Mouse (Mus musculus) MEL (cell line): ENCODE measurements around the gene Sumf1. TPM values are rescaled to one million over a fixed set of nuclear protein-coding genes. Genes with fewer than 3 reads are reported as not detected.

ENCODE experiments used
- DNase-seq: peaks from one replicate; pipeline ENCODE4 v3.0.0; 2011; ENCODE audit warnings: low read depth, low spot score
- H3K27ac ChIP-seq: 2 replicates; pipeline ENCODE4 v1.5.1; 2012; ENCODE audit warnings: low read depth, mild to moderate bottlenecking, control low read depth, low read length, moderate library complexity; ENCODE audit not compliant: control insufficient read depth
- H3K27me3 ChIP-seq, 2 experiments: fragments of 150-350 bp in 1 of 2; sonication (generic) in 1 of 2; 2 replicates each; pipeline ENCODE4 v1.6.1; 2012; ENCODE audit warnings: low read length in 2 of 2, mild to moderate bottlenecking in 2 of 2, improper control_type of control experiment in 1 of 2, moderate library complexity in 1 of 2; ENCODE audit not compliant: insufficient read depth in 2 of 2, control insufficient read depth in 1 of 2
- H3K36me3 ChIP-seq, 2 experiments: 2 replicates each; pipeline ENCODE4 v1.6.1; 2012 to 2014; ENCODE audit warnings: low read length in 2 of 2, improper control_type of control experiment in 1 of 2, inconsistent platforms in 1 of 2, mild to moderate bottlenecking in 1 of 2; ENCODE audit not compliant: insufficient read depth in 2 of 2, control insufficient read depth in 1 of 2
- H3K4me1 ChIP-seq, 2 experiments: fragments of 150-350 bp in 1 of 2; sonication (generic) in 1 of 2; 2 replicates each; pipeline ENCODE4 v1.6.1; 2012; ENCODE audit warnings: low read length in 2 of 2, improper control_type of control experiment in 1 of 2, mild to moderate bottlenecking in 1 of 2; ENCODE audit not compliant: insufficient read depth in 2 of 2, control insufficient read depth in 1 of 2
- H3K4me3 ChIP-seq, 2 experiments: fragments of 150-350 bp in 1 of 2; sonication (generic) in 1 of 2; 2 replicates each; pipeline ENCODE4 v1.5.1; 2012; ENCODE audit warnings: low read depth in 2 of 2, low read length in 2 of 2, mild to moderate bottlenecking in 2 of 2, moderate library complexity in 2 of 2, control low read depth in 1 of 2, improper control_type of control experiment in 1 of 2; ENCODE audit not compliant: control insufficient read depth in 1 of 2, insufficient read depth in 1 of 2
- H3K79me2 ChIP-seq: 2 replicates; pipeline ENCODE4 v1.6.1; 2012; ENCODE audit warnings: mild to moderate bottlenecking, low read length, moderate library complexity; ENCODE audit not compliant: control insufficient read depth, poor library complexity, insufficient read depth
- H3K9ac ChIP-seq: 2 replicates; pipeline ENCODE4 v1.6.1; 2012; ENCODE audit warnings: low read depth, mild to moderate bottlenecking, control low read depth, low read length, moderate library complexity; ENCODE audit not compliant: control insufficient read depth, poor library complexity, severe bottlenecking
- H3K9me3 ChIP-seq: fragments of 150-350 bp; sonication (generic); replicated peaks from 2 replicates; pipeline ENCODE4 v1.6.1; 2012; ENCODE audit warnings: mild to moderate bottlenecking, low read length, improper control_type of control experiment, moderate library complexity; ENCODE audit not compliant: insufficient read depth
- BHLHE40 ChIP-seq: IDR thresholded peaks from 2 replicates; pipeline ENCODE4 v1.6.1; 2012; ENCODE audit warnings: low read depth, mild to moderate bottlenecking, inconsistent platforms, low read length, improper control_type of control experiment, borderline replicate concordance
- CHD1 ChIP-seq: IDR thresholded peaks from 2 replicates; pipeline ENCODE4 v1.6.1; 2012; ENCODE audit warnings: low read depth, mild to moderate bottlenecking, inconsistent platforms, low read length, improper control_type of control experiment
- CHD2 ChIP-seq: IDR thresholded peaks from 2 replicates; pipeline ENCODE4 v1.6.1; 2011; ENCODE audit warnings: low read length, improper control_type of control experiment
- E2F4 ChIP-seq: IDR thresholded peaks from 2 replicates; pipeline ENCODE4 v1.6.1; 2011; ENCODE audit warnings: low read depth, low read length, improper control_type of control experiment, borderline replicate concordance
- ELF1 ChIP-seq: IDR thresholded peaks from 2 replicates; pipeline ENCODE4 v1.6.1; 2014; ENCODE audit warnings: low read depth, mild to moderate bottlenecking, inconsistent platforms, low read length, improper control_type of control experiment, moderate library complexity
- EP300 ChIP-seq, 2 experiments: IDR thresholded peaks; 2 replicates each; pipeline ENCODE4 v1.6.1; 2011; ENCODE audit warnings: improper control_type of control experiment in 2 of 2, low read length in 2 of 2, low read depth in 1 of 2, mild to moderate bottlenecking in 1 of 2
- ETS1 ChIP-seq: IDR thresholded peaks from 2 replicates; pipeline ENCODE4 v1.6.1; 2012; ENCODE audit warnings: low read depth, mild to moderate bottlenecking, inconsistent platforms, low read length, improper control_type of control experiment, moderate library complexity
- KAT2A ChIP-seq: conservative IDR thresholded peaks from 2 replicates; pipeline ENCODE4 v1.6.1; 2012; ENCODE audit warnings: low read depth, low read length, improper control_type of control experiment, inconsistent platforms
- MAFK ChIP-seq: IDR thresholded peaks from 2 replicates; pipeline ENCODE4 v1.6.1; 2011; ENCODE audit warnings: low read depth, mild to moderate bottlenecking, low read length, improper control_type of control experiment, borderline replicate concordance
- MAX ChIP-seq: IDR thresholded peaks from 2 replicates; pipeline ENCODE4 v1.6.1; 2011; ENCODE audit warnings: low read length, improper control_type of control experiment
- MAZ ChIP-seq: IDR thresholded peaks from 2 replicates; pipeline ENCODE4 v1.6.1; 2012; ENCODE audit warnings: low read depth, mild to moderate bottlenecking, inconsistent platforms, low read length, improper control_type of control experiment
- MEF2A ChIP-seq: IDR thresholded peaks from 2 replicates; pipeline ENCODE4 v1.6.1; 2014; ENCODE audit warnings: low read depth, mild to moderate bottlenecking, inconsistent platforms, low read length, improper control_type of control experiment; ENCODE audit not compliant: poor library complexity, insufficient replicate concordance, severe bottlenecking; ENCODE audit errors: extremely low read depth
- NELFE ChIP-seq: IDR thresholded peaks from 2 replicates; pipeline ENCODE4 v1.6.1; 2011; ENCODE audit warnings: low read depth, low read length, improper control_type of control experiment
- POLR2AphosphoS2 ChIP-seq: IDR thresholded peaks from 2 replicates; pipeline ENCODE4 v1.6.1; 2011; ENCODE audit warnings: low read length, improper control_type of control experiment
- POLR2AphosphoS5 ChIP-seq: IDR thresholded peaks from 2 replicates; pipeline ENCODE4 v1.6.1; 2012; ENCODE audit warnings: low read depth, borderline replicate concordance, mild to moderate bottlenecking, inconsistent platforms, low read length, moderate library complexity, mixed read lengths
- SMC3 ChIP-seq: IDR thresholded peaks from 2 replicates; pipeline ENCODE4 v1.6.1; 2011; ENCODE audit warnings: low read depth, low read length, improper control_type of control experiment
- UBTF ChIP-seq: IDR thresholded peaks from 2 replicates; pipeline ENCODE4 v1.6.1; 2012; ENCODE audit warnings: low read depth, mild to moderate bottlenecking, inconsistent platforms, low read length, improper control_type of control experiment, moderate library complexity, borderline replicate concordance; ENCODE audit not compliant: insufficient read depth
- ZKSCAN1 ChIP-seq: IDR thresholded peaks from 2 replicates; pipeline ENCODE4 v1.6.1; 2012; ENCODE audit warnings: low read depth, mild to moderate bottlenecking, inconsistent platforms, low read length, improper control_type of control experiment, moderate library complexity
- ZMIZ1 ChIP-seq: IDR thresholded peaks from 2 replicates; pipeline ENCODE4 v1.6.1; 2012; ENCODE audit warnings: low read depth, mild to moderate bottlenecking, inconsistent platforms, low read length, improper control_type of control experiment, moderate library complexity
- ZNF384 ChIP-seq: IDR thresholded peaks from 2 replicates; pipeline ENCODE4 v1.6.1; 2012; ENCODE audit warnings: low read depth, mild to moderate bottlenecking, inconsistent platforms, low read length, improper control_type of control experiment
- polyA plus RNA-seq, 2 experiments: library from polyadenylated mRNA; stranded (reverse) in 1 of 2; unstranded in 1 of 2; fragments of >175 nt in 1 of 2; fragments of >200 nt in 1 of 2; gene quantifications; 2 replicates each; pipeline versions ENCODE4 v1.2.1 to v1.2.4; 2012; ENCODE audit warnings: low replicate concordance in 2 of 2, low read depth in 1 of 2; ENCODE audit not compliant: insufficient read length in 2 of 2, insufficient read depth in 1 of 2, missing spikeins in 1 of 2
- total RNA-seq: library from RNA; depleted of rRNA; stranded (reverse); fragments of 300-350 nt; gene quantifications from 2 replicates; pipeline ENCODE4 v1.2.3, GENCODE M21; 2012

The Sumf1 gene
- total and polyA plus RNA-seq, 3 experiments: 9.4 to 11.2 TPM; not detected in 1

GRCm38 (mm10) chr6:108125474-108125873 lies 59.9 kb downstream of the Sumf1 start:
- Histone ChIP-seq H3K4me1 (no peaks in the 10 kb centered on the region), H3K79me2 (no peaks in the 10 kb centered on the region), H3K9ac (no peak overlapping the region), H3K36me3 (no peaks in the 10 kb centered on the region), H3K27ac (no peak overlapping the region), H3K4me3 (no peak overlapping the region), H3K27me3 (no peaks in the 10 kb centered on the region), H3K9me3 (no peaks in the 10 kb centered on the region)
- TF ChIP-seq NELFE (no peak), ZMIZ1 (no peak), E2F4 (no peak), POLR2AphosphoS2 (no peak)
- DNase-seq: no peak

- TF ChIP-seq CHD2: no peak
- TF ChIP-seq ZNF384: no peak
- TF ChIP-seq ELF1: no peak
- TF ChIP-seq POLR2AphosphoS5: no peak
- TF ChIP-seq ZMIZ1: no peak
- no peak for TF ChIP-seq E2F4
- no peak for TF ChIP-seq ETS1
- TF ChIP-seq MAFK: no peak
- no peak for TF ChIP-seq ZKSCAN1
- no peak for TF ChIP-seq KAT2A
- TF ChIP-seq MAZ: no peak
- TF ChIP-seq BHLHE40: no peak
- TF ChIP-seq MAX: no peak
- no peak for TF ChIP-seq CHD1
- TF ChIP-seq SMC3: no peak
- no peak for TF ChIP-seq UBTF
- no peak for TF ChIP-seq EP300 (IDR thresholded peaks at IDR 0.05; ENCODE audit: low read depth in 1 of 2, low read length in 2 of 2)
- TF ChIP-seq MEF2A: no peak
- no peak for DNase-seq
- no peaks in the 10 kb centered on the region for H3K27me3 ChIP-seq
Observed at GRCm38 (mm10) chr6:108117881-108118280, 67.5 kb downstream of the Sumf1 start.

More at GRCm38 (mm10) chr6:108117881-108118280, 67.5 kb downstream of the Sumf1 start:
- Histone ChIP-seq H3K9me3 (no peaks in the 10 kb centered on the region), H3K36me3 (no peaks in the 10 kb centered on the region), H3K79me2 (no peaks in the 10 kb centered on the region), H3K4me1 (no peaks in the 10 kb centered on the region), H3K9ac (no peak overlapping the region), H3K4me3 (no peak overlapping the region), H3K27ac (no peak overlapping the region)
